Mouse (Mus musculus): ENCODE results near the gene Lrp6. TPM values are rescaled to one million over a fixed set of nuclear protein-coding genes. Genes with fewer than 3 reads are reported as not detected.

The Lrp6 gene
- polyA plus RNA-seq (2015; fragmentation: Nextera tagmentation; extraction: Ambion mirVana) = 10.6 and 12.7 TPM in 2 replicates

DNA sequence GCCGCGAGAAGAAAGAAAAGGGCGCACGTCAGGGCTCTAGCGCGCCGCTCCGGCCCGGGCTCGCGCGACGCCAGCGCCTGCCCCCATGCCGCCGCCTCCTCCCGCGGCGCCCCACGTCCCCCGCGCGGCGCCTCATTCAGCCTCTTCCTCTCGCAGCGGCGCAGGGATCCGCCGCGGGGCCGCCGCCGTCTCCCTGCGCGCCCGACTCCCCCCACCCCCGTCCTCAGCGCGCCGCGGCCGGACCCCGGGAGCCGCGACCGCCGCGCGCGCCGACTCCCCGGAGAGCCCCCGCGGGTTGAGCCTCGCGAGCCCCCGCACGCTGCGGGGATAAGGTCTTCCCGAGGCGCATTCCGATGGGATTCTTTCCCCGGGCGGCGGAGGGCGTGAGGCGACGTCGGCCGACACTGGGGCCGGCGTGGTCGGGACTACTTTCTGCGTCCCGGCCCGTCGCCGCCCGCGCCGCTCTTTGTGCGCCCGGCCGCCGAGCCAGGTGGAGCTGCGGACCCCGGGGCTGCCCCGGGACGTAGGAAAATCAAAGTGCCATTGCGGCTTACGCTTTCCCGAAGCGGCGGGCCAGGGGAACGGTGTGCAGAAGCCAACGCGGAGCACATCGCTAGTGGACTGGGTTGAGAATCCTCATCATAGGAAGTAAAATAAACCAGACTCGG lies at the start of gene Lrp6:
Lrp6 (minus strand) TSS at position 148 of the 668 bp plus-strand sequence.

Other genes with a start within 250 kb of the Lrp6 start
- 0.09 TPM in 1 of 2 replicates, not detected in the other for gene Bcl2l14, start 170.6 kb downstream of the Lrp6 start, polyA plus RNA-seq (2015; fragmentation: Nextera tagmentation; extraction: Ambion mirVana)
- 1.8 and 2.0 TPM in 2 replicates for gene Mansc1, start 65.5 kb upstream of the Lrp6 start, polyA plus RNA-seq (2015; fragmentation: Nextera tagmentation; extraction: Ambion mirVana)
- 38.2 and 42.7 TPM in 2 replicates for gene Borcs5, start 72.5 kb upstream of the Lrp6 start, polyA plus RNA-seq (2015; fragmentation: Nextera tagmentation; extraction: Ambion mirVana)
- gene Dusp16, start 225.7 kb upstream of the Lrp6 start, polyA plus RNA-seq (2015; fragmentation: Nextera tagmentation; extraction: Ambion mirVana) = 3.4 and 3.7 TPM in 2 replicates